Mouse (Mus musculus) left cerebral cortex, adult 6 months (tissue): ENCODE results near the gene Gm5108. TPM values are rescaled to one million over a fixed set of nuclear protein-coding genes. Genes with fewer than 3 reads are reported as not detected.

Experiments used
- long read RNA-seq, 2 experiments: library from polyadenylated mRNA; unstranded; transcript quantifications; one replicate each; pipeline ENCODE4 v2.0.0; 2019 to 2020
- polyA plus RNA-seq: library from polyadenylated mRNA; unstranded; fragments of <200 nt; fragmentation: Nextera tagmentation; gene quantifications from 2 replicates; pipeline ENCODE4 v1.2.3, GENCODE M21; 2021

The Gm5108 gene
- polyA plus RNA-seq: not detected in 2 replicates
- long read RNA-seq, experiment 1: 0 reads
- long read RNA-seq, experiment 2: 0 reads

DNA sequence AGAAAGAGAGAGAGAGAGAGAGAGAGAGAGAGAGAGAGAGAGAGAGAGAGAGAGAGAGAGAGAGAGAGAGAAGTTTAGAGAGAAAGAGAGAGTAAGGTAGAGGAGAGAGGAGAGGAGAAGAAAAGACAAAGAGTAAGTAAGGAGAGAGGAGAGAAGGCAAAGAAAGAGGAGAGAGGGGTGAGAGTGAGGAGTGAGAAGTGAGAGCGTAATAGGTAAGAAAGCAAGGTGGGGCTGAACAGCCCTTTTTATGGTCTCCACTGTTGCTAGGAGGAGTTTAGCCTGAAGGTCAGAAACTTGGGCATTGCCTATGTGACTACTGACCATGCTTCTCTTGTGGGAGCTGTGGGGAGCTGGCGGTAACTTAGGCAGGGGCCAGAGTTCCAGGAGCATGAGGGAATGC is at the start of gene Gm5108:
Gene Gm5108 (plus strand): TSS at position 301 of the 400 bp plus-strand sequence.

DNA sequence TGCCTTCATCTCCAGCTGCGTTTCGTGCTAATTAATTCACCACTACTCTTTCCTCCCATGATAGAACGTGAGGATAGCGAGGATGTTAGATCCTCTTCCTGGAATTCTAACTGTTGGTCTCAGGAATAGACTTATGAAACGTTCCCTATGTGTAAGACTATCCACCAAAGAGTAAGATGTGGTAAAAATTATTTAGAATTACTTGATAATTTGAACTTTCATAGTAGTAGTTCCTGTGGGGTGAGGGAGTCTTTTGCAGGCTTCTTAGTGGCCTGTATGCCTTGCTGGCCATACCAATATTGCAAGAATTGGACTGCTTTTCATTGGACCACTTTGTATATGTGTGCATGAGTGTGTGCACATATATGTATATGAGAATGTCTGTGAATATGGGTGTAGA is 4.9 kb downstream of the Gm5108 start, which contains the start of gene Gm21905:
Gene Gm21905 (minus strand): TSS at position 101 of the 400 bp plus-strand sequence.

Other genes starting within 250 kb of the Gm5108 start
- 30.0 and 36.0 TPM in 2 replicates for gene Atp8a1, start 94.2 kb upstream of the Gm5108 start, polyA plus RNA-seq
- not detected in 2 replicates for gene Gm21905, start 4.8 kb downstream of the Gm5108 start, polyA plus RNA-seq
- not detected in 2 replicates for gene Grxcr1, start 90.2 kb downstream of the Gm5108 start, polyA plus RNA-seq